Mouse (Mus musculus) WW6 (cell line): ENCODE results near the gene Abracl.

Experiments used
- DNase-seq: peaks from one replicate; pipeline ENCODE4 v3.0.0-alpha.2; 2013; ENCODE audit warnings: low read depth, low spot score

Gene Abracl

DNA sequence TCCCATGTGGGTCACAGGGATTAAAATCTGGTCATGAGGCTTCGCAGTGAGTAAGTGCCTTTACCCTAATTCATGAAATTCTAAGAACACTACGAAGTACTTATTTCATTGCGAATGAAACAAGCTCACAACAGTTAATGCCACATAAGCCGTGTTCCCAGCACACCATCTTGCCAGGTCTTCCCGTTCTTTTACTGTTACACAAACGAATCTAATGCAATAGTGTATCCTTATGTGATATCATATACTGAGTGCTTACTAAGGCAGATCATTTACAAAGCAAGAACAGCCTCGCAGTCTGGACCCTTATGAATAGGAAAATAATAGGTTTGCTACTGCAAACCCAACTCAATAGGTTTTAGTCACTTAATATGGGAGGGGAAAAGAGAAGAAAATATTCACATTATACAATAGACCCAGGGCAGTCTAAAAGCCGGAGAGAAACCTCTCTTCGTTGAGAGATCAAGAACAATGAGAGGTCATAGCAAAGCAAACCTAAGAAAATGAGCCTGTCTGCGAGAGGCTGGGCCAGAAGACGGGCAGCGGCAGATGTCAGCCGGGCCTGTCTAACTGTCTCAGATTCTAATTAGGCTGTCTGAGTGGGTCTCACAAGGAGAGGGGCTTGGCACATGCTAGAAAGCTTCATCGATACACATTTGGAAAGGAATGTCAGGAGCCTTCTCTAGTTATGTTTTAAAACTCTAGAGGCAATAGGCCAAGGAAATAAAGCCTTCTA, 1.3 kb downstream of the Abracl start:
- DNase-seq: no peak

DNA sequence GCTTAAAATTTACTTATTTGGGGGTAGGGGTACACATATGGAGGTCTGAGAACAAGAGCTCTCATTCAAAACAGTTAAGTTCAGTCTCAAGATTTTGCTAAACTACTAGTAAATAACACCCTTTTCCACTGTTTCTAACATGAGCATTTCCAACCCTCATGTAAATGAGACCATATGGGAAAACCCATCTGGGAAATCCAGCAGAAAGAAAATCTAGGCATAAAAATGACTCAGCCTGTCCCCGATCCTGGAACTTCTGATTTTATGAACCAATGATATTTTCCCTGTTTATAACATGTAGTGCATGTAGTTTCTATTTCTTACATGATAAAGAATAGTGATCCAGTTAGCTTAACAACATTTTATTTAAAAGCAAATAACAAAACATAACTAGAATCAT, 2.2 kb downstream of the Abracl start:
- no peak for DNase-seq

DNA sequence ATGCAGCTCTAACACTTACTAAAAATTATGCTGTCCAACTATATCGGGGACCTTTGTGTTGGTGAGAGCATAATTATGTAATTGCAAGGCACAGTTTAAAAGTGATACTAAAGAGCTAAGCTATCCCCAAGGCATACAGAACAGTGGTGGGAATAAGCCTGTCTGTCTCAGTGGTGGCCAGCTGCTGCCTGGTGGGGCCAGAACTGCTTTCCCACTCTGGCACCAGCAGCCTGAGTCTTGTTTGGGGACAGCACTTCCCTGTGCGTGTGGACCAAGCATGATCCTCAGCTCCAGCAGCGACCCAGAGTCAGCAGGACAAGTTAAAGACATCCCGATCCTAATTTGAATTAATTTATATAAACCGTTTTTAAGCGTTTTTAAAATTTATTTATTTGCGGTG, 2.6 kb downstream of the Abracl start:
- DNase-seq: no peak

DNA sequence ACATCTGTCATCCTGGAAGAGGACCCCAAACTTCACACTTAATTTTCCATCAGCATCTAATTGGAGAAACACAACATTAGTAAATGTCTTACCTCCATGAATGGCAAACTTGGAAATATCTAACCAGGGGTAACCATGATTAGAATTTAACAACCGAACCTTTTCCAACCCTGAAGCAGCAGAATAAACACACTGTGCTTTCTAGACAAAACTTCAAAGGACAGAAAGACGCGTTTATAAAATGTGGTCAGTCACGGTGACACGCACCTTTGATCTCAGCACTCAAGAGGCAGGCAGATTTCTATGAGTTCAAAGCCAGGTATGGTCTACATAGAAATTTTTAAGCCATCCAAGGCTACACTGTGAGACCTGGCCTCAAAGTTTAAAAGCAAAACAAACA, 11.3 kb downstream of the Abracl start:
- DNase-seq: no peak

DNA sequence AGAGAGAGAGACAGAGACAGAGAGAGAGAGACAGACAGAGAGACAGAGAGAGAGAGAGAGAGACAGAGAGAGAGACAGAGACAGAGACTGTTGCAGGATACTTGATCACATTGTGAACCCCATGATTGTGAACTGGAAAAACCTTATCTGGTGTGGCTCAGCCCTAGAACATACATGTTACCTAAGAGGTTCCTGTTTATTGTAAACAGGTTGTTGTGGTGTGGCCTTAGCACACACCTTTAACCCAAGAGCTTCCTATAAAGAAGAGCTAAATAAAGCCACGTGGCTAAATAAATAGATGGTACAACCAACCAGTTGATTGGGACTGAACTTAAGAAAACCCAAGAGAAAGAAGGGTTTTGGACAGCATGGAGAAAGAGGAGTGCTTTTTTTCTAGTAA, 13.3 kb downstream of the Abracl start:
- no peak for DNase-seq

DNA sequence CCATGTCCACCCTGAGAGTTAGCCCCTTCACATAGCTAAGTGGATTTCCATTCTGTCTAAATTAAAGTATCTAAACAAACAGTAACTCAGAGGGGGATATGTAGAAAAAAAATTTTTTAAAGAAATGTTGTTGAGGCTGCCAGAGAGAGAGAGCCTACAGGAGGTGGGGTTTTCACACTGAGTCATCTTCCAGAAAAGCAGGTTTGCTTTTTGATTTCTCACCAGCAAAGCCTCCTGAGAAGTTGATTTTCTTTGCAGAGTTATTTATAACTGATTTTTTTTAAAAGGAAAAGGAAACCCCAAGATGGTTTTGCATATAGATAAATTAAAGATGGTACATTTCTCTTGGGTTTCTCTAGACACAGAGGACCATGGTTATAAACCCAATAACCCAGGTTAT, 15.0 kb downstream of the Abracl start:
- DNase-seq: no peak

DNA sequence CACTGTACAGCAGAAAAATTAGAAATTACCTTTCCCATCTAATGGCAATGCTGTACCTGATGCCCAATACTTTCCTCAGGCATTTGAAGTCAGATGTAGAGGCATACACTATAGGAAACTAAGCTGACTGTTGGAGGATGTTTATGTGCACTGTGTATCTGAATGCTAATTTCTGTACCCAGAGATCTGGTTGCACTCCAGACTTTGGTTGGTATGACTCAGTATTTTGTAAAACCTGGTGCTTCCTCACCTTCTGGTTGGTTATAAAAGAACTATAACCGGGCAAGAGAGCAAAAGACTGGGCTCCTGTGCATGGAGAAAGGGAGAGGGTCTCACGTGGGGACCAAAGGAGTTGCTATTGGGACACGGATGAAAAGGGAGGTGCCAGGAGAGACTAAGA, 15.8 kb downstream of the Abracl start:
- DNase-seq: no peak

DNA sequence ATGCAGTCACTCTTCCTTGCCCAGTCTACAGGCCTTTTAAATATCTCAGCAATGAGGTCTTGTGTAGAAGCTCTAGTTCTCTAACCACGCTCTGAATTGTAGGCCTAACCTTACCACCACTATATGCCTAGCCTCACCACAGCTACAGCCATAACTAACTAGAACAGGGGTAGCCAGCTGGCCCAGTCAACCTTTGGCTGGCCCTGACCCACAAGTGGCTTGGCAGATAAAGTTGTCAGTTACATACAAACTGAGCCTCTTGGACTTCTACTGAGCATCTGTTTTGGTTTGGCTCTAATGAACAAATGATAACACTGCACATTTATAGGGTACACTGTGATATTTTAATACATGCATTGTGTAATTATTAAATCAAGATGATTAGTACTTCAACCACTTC, 16.3 kb downstream of the Abracl start:
- DNase-seq: no peak

DNA sequence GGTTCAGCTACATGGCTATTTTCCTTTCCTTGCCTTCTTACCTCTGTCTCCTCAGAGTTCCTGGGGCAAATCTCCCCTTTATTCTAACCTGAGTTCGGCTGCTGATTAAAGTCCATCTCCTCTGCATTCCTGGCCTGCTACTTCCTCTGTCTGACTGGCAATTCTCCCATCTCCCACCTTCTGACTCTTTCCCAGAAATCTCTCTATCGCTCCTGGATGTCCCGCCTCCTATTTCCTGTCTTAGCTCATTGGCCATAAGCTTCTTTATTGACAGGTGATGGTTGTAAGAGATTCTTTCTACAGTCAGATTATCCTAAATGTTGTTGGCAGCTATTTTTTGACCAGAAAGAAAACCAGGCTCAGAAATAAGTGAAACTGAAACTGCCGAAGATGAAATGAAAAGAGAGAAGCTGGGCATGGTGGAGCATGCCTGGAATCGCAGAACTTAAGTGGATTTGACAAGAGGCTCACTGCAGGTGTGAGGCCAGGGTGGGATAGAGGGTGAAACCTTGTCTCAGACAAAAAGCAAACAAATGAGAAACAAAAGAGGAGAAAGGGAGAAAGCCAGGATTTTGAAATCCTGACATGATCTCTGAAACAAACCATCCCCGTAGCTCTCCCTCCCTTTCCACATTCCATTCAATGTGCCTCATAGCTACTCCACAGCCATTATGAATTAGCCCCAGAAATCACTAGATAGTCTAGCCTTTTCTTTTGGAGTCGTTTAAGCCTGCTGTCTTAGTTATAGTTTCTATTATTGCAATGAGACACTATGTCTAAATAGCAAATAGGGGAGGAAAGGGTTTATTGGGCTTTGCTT, 17.7 kb downstream of the Abracl start:
- DNase-seq: no peak

DNA sequence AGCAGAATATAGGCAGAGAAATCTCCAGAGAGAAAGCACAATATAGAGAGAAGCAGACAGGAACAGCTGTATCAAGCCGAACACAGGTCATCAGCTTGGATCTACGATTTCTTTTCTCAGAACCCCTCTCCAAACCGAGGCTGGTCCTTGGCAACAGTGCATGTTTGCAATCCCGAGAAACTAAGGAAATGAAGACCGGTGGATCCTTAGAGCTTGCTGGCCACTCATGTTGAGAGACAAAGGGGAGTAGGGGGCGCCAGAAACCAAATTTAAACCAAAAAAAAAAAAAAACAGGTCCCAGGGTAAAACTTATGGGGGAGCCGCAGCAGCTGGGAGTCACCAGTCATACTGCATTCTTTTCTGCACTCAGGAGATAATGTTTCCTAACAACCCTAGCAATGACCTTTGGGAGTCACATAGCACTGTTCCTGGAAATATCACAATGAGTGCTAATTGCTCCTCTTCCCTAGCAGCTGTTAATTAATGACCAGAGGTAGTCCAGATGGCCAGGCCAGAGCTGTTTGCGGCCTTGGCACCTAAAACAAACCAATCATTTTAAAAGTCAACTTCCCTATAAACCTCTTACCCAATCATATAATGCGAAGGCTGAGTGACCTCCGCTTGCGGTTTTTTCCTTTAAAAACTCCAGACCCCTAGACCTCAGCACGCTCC, 19.0 kb downstream of the Abracl start:
- DNase-seq: no peak

DNA sequence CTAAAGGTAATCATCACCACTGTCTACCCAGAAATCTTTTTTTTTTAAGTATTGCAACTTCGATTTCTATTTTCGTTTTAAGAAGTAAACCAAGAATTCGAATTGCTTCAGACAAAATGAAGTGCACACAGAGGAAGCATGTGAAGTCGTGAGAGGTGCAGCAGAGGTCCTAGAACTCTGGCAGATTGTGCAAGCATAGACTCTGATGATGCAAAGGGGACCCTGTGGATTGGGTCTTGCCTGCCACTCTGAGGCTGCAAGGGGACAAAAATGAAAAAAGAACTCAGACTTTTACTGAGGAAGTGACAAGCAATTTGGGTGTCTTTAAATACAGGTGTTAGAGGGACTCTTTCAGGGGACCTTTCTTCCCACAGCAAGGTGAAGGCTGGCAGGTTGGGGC, 32.5 kb downstream of the Abracl start:
- DNase-seq: no peak

DNA sequence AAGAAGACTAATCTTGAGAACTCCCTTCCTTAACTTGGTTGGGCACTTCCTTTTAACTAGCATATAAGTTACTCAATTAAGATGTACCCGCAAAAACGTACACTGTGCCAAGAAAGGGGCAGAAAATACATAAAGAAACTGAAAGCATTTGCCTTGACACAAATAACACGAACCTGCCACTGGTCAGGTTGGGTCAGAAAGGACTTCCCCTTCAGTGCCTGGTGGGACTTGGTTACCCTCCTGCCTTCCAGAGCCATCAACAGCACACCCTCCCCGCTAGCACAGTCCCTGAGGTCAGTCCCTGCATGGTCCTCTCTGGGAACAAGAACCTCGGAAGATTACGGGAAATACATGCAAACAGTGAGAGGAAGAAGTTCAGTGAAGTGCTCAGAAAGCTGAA, 34.0 kb downstream of the Abracl start:
- DNase-seq: no peak

DNA sequence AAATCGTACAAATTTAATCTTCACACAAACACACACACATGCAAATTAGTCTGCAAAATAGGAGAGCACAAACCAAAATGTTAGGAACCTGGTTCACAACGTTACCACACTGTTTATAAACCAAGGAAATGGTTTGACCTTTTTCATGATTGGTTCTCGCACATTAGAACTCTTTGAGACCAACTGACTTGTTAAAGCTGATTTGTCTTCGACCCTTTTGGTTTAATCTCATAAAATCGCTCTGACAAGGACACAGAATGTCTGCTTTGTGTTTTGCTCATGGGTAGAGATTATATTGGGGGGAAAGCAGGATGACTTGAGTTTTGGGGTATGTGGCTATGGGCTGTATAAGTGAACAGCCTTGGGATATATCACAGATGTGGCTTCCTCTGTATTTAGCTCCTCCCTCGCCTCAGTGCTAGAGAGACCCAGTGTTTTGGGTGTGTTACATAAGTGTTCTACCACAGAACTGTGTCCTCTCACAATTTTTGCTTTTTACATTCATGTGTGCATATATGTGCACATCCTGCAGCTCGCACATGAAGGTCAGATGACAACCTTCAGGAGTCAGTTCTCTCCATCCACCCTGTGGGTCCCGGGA, 35.2 kb downstream of the Abracl start:
- DNase-seq: no peak

DNA sequence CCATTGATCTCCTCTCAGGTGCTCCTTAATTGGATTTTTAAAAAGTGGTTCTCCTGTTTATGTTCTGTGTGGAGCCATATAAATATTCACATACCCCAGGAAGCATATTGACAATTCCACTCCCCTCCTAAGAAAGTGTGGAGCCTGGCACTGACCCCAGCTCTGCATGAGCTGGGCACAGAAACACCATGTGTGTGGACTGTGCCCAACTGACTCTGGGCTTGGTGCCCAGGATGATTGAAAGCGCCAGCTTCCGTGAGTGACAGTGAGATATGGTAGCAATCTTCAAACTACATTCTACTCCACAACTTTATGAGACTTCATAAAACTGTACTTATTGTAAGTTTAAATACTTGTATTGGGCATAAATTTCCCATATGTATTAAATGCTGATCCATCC, 39.8 kb downstream of the Abracl start:
- no peak for DNase-seq

DNA sequence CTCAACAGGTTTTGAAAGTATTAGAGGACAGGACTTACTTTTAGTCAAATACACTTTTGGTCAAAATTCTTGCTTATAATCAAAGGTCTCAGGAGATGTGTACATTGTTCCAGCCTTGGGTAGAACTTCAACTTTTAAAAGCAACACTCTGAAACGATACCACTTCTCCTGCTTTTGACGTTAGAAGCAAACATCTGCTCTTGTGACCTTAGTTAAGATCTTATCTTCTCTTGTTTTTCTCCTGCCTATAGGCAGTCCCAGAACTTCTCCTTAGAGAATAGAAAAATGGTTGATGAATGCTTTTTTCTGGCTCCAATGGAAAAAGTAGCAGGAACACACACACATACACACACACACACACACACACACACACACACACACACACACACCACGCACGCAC, 57.0 kb downstream of the Abracl start:
- DNase-seq: no peak
